Mouse (Mus musculus): ENCODE results near the gene Pdzd9. TPM values are rescaled to one million over a fixed set of nuclear protein-coding genes. Genes with fewer than 3 reads are reported as not detected.

Gene Pdzd9
- polyA plus RNA-seq, 1 experiment from 2014 or later = 0.27 TPM

DNA sequence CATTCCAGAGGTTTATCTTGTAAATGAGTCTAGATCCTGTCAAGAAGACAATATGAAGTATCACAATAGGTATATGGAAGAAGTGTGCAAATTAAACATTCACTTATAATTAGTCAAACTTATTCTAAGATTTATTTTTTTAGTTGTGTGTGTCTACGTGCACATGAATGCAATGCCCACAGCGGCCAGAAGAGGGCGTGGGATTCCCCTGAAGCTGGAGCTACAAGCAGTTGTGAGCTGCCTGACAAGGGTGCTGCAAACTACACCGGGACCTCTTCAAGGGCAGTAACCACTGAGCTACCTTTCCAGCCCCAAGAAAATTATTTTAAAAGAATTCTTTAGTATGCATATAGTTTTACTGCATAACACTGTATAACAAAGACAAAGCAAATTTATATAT is 20.5 kb upstream of the Pdzd9 start:
- ATAC-seq (ENCODE audit: insufficient number of reproducible peaks, low FRiP score) = no peak
- no peak overlapping the region for H3K27ac ChIP-seq (ENCODE audit: poor library complexity, severe bottlenecking)
- no peak overlapping the region for H3K4me3 ChIP-seq
- peaks cover 32% of the 10 kb centered on the region for H3K4me1 ChIP-seq (replicated peaks)
- no peak overlapping the region for H3K9ac ChIP-seq
- H3K4me2 ChIP-seq = no peak overlapping the region
- H3K9me3 ChIP-seq (replicated peaks) = no peaks in the 10 kb centered on the region
- 73% methylated on average over 4 of the region's 4 CpGs for WGBS
- H3K27me3 ChIP-seq (replicated peaks) = no peaks in the 10 kb centered on the region
- peaks cover 15% of the 10 kb centered on the region for H3K36me3 ChIP-seq

- no peaks in the 10 kb centered on the region for H3K27me3 ChIP-seq (replicated peaks)
- WGBS = 87% methylated on average over 6 of the region's 6 CpGs
- ATAC-seq (ENCODE audit: insufficient number of reproducible peaks, low FRiP score) = 0 out of 2 replicates have a peak, but pooled peaks have one; percentile 15
- H3K9me3 ChIP-seq (replicated peaks) = no peaks in the 10 kb centered on the region
- no peak overlapping the region for H3K4me2 ChIP-seq
- H3K9ac ChIP-seq = no peak overlapping the region
- H3K27ac ChIP-seq (ENCODE audit: poor library complexity, severe bottlenecking) = no peak overlapping the region
- no peaks in the 10 kb centered on the region for H3K36me3 ChIP-seq
- H3K4me1 ChIP-seq (replicated peaks) = peaks cover 62% of the 10 kb centered on the region
- H3K4me3 ChIP-seq = no peak overlapping the region
Observed at GRCm38 (mm10) chr7:120685227-120685626, 15.1 kb upstream of the Pdzd9 start.

DNA sequence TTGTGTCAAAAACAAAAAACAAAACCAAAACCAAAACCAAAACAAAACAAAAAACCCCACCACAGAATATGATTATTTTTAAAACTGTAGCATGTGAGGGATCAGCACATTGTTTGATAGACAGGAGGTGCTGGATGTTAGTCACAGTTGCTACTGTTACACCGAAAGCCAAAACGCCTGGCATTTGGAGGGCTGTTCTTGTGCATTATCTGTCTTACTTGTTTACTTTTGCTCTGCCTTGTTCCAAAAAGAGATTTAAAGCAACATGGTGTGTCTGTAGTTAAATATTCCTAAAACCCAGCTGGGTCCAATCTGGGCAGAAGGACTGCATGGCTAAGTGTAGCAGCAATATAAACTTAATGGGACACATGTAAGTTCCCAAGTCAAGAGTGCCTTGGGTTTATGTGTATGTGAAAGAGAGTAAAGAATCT is 14.6 kb upstream of the Pdzd9 start:
- Histone ChIP-seq H3K4me1 (replicated peaks) (peaks cover 66% of the 10 kb centered on the region), H3K9me3 (replicated peaks) (no peaks in the 10 kb centered on the region), H3K27me3 (replicated peaks) (no peaks in the 10 kb centered on the region), H3K4me3 (no peak overlapping the region), H3K9ac (no peak overlapping the region), H3K4me2 (no peak overlapping the region), H3K27ac (ENCODE audit: poor library complexity, severe bottlenecking) (no peak overlapping the region), H3K36me3 (no peaks in the 10 kb centered on the region)
- ATAC-seq (ENCODE audit: insufficient number of reproducible peaks, low FRiP score) = no peak
- 57% methylated on average over 2 of the region's 2 CpGs for WGBS

DNA sequence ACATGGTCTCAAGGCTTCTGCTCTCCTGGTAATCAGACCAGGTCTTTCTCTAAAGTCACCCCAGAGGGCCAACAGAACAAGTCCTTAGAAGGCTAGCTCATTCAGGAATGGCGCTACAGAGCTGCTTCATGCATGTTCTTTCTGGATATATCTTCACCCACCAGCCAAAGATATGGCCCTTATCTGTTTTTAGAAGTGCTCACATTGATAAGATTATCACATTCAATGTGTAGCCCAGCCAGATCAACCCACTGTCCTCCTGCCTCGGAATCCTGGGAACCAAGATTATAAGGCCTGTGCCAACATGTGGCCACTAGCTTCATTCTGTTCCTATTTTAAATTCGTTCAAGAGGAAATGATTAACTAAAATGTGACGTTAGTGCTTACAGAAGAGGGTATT is 11.9 kb upstream of the Pdzd9 start:
- no peak for ATAC-seq (ENCODE audit: insufficient number of reproducible peaks, low FRiP score)
- no peaks in the 10 kb centered on the region for H3K27me3 ChIP-seq (replicated peaks)
- H3K9ac ChIP-seq = no peak overlapping the region
- WGBS = 34% methylated on average over 4 of the region's 4 CpGs
- peaks cover 65% of the 10 kb centered on the region for H3K4me1 ChIP-seq (replicated peaks)
- no peaks in the 10 kb centered on the region for H3K9me3 ChIP-seq (replicated peaks)
- H3K4me2 ChIP-seq = no peak overlapping the region
- H3K36me3 ChIP-seq = no peaks in the 10 kb centered on the region
- H3K27ac ChIP-seq (ENCODE audit: poor library complexity, severe bottlenecking) = no peak overlapping the region
- H3K4me3 ChIP-seq = no peak overlapping the region

DNA sequence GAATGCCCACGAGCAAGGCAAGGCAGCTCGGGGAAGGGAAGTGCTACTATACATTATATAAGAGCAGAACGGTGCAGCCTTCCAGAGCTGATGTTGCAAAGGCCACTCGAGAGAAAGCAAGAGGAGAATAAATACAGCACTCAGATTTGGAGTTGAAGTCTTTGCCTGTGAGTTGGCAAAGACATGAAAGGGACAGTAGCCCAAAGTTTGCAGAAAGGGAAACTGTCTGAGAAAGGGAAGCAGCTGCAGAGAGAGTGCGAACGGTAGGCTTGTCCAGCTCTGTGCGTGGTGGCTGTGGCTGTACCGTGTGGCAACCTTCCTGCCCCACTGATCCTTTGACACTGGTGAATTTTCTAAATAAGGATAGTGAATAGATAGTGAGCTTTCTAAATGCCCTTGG is 8.9 kb upstream of the Pdzd9 start:
- H3K36me3 ChIP-seq = no peaks in the 10 kb centered on the region
- ATAC-seq (ENCODE audit: insufficient number of reproducible peaks, low FRiP score) = no peak
- no peak overlapping the region for H3K27ac ChIP-seq (ENCODE audit: poor library complexity, severe bottlenecking)
- H3K4me3 ChIP-seq = peak overlapping the region; percentile 100
- H3K27me3 ChIP-seq (replicated peaks) = no peaks in the 10 kb centered on the region
- WGBS = 49% methylated on average over 8 of the region's 8 CpGs
- H3K9ac ChIP-seq = peak overlapping the region; percentile 45
- no peaks in the 10 kb centered on the region for H3K9me3 ChIP-seq (replicated peaks)
- peak overlapping the region; percentile 87 for H3K4me2 ChIP-seq
- H3K4me1 ChIP-seq (replicated peaks) = peaks cover 60% of the 10 kb centered on the region

DNA sequence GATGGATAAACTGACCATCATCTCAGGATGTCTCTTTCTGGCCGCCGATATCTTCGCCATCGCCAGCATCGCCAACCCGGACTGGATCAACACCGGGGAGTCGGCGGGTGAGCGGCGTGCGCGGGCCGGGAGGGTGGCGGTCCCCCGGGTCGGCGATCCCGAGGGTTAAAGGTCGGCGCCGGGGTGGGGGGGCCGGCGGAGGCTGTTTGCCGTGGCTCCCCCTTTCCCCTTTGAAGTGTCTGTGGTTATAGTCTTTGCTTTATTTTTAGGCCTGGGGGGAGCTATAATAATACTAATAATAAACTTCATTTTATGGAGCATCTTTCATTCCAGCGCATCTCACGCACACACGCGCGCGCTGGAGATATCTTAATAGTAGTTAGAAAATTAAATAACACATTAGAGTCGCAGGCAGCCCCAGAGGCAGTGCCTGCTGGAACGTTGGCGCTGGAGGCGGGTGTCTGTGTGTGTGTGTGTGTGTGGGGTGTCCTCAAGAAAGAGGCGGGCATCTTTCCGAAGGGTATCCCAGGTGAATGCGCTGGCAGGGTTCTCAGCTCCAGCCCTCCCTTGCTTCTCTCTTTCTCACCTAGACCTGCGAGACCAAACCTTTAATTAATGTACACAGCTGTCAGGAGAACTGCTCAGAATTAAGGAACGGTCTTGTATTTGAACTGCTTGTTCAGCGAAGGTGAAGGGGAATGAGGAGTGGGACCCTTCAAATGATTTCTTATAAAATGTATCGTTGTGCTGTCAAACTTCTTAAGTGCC is 7.8 kb upstream of the Pdzd9 start:
- Histone ChIP-seq H3K9ac (peak overlapping the region; percentile 98), H3K36me3 (no peaks in the 10 kb centered on the region), H3K27me3 (replicated peaks) (no peaks in the 10 kb centered on the region), H3K4me3 (peak overlapping the region; percentile 100), H3K4me2 (peak overlapping the region; percentile 87), H3K9me3 (replicated peaks) (no peaks in the 10 kb centered on the region), H3K27ac (ENCODE audit: poor library complexity, severe bottlenecking) (peak overlapping the region; percentile 60), H3K4me1 (replicated peaks) (peaks cover 60% of the 10 kb centered on the region)
- ATAC-seq (ENCODE audit: insufficient number of reproducible peaks, low FRiP score) = peak; percentile 60
- WGBS = 2% methylated on average over 42 of the region's 42 CpGs

DNA sequence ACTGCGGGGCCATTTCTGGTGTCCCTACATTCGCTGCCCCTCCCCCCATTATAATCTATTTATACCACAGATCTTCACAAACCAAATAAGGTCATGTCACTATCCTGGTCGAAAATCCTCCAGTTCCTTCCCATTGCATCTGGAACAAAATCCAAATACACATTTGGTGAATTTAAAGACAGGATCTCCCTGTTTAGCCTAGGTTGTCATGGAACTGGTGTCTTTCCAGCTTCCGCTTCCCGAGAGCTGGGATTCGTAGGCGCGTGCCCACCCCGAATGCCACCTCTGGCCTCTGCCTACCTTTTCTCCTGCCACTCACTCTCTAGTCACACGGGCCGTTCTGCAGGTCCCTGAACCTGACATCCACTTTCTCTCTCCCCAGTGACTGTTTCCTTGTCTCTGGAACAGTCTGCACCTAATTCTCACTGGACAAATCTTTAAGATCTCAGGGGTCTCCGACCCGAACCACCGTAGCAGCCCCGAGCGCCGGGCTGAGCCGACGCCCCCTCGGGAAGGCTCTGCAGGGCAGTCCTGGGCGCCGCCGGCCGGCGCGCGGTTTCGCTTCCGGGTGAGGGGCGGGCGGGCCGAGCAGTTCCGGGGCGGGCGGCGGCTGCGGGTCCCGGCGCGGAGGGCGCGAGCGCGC is 7.0 kb upstream of the Pdzd9 start, which contains the start of gene Mosmo:
Mosmo (plus strand) TSS at position 618 of the 643 bp plus-strand sequence.
- peak within 1 kb of the TSS; percentile 60 for H3K27ac ChIP-seq (ENCODE audit: poor library complexity, severe bottlenecking)
- H3K4me3 ChIP-seq = peak within 1 kb of the TSS; percentile 100
- H3K9me3 ChIP-seq (replicated peaks) = no peaks in the 10 kb centered on the region
- no peaks in the 10 kb centered on the region for H3K36me3 ChIP-seq
- H3K9ac ChIP-seq = peak within 1 kb of the TSS; percentile 98
- peaks cover 55% of the 10 kb centered on the region for H3K4me1 ChIP-seq (replicated peaks)
- peak; percentile 92 for ATAC-seq (ENCODE audit: insufficient number of reproducible peaks, low FRiP score)
- no peaks in the 10 kb centered on the region for H3K27me3 ChIP-seq (replicated peaks)
- WGBS = 2% methylated on average over 44 of the region's 44 CpGs
- peak within 1 kb of the TSS; percentile 87 for H3K4me2 ChIP-seq

GRCm38 (mm10) chr7:120671271-120671670 is 1.1 kb upstream of the Pdzd9 start:
- no peak overlapping the region for H3K4me2 ChIP-seq
- ATAC-seq (ENCODE audit: insufficient number of reproducible peaks, low FRiP score) = no peak
- 0 out of 2 replicates have a peak, but pooled peaks cover 4% of the 10 kb centered on the region for H3K27me3 ChIP-seq (replicated peaks)
- no peaks in the 10 kb centered on the region for H3K9me3 ChIP-seq (replicated peaks)
- no peak overlapping the region for H3K4me3 ChIP-seq
- H3K36me3 ChIP-seq = no peaks in the 10 kb centered on the region
- H3K27ac ChIP-seq (ENCODE audit: poor library complexity, severe bottlenecking) = no peak overlapping the region
- no peak overlapping the region for H3K9ac ChIP-seq
- WGBS = 68% methylated on average over 2 of the region's 2 CpGs
- peaks cover 20% of the 10 kb centered on the region for H3K4me1 ChIP-seq (replicated peaks)

- no peaks in the 10 kb centered on the region for H3K27me3 ChIP-seq (replicated peaks)
- 89% methylated on average over 4 of the region's 4 CpGs for WGBS
- peaks cover 35% of the 10 kb centered on the region for H3K36me3 ChIP-seq
- no peak for ATAC-seq (ENCODE audit: insufficient number of reproducible peaks, low FRiP score)
- no peak overlapping the region for H3K4me2 ChIP-seq
- no peaks in the 10 kb centered on the region for H3K9me3 ChIP-seq (replicated peaks)
- H3K4me3 ChIP-seq = no peak overlapping the region
- 0 out of 2 replicates have a peak, but pooled peaks cover 7% of the 10 kb centered on the region for H3K4me1 ChIP-seq (replicated peaks)
- no peak overlapping the region for H3K9ac ChIP-seq
- H3K27ac ChIP-seq (ENCODE audit: poor library complexity, severe bottlenecking) = no peak overlapping the region
Observed at GRCm38 (mm10) chr7:120662079-120662478, 8.1 kb downstream of the Pdzd9 start.

DNA sequence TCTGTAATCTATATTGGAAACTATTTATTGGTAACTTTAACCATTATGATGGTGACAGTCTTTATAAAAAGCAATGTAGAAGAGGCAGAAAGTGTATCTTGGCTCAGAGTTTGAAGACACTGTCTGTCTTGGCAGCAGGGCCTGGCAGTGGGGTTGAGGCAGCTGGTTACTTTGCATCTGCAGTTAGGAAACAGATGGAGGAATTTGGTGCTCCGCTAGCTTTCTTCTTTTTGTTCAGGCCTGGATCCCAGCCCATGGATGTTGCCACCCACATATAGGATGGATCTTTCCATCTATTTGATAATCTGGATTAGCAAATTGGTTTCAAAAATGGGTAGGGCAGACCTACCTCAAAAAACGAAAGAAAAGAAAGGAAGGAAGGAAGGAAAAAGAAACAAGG is 22.3 kb downstream of the Pdzd9 start:
- Histone ChIP-seq H3K4me2 (no peak overlapping the region), H3K27me3 (replicated peaks) (no peaks in the 10 kb centered on the region), H3K4me3 (no peak overlapping the region), H3K9ac (no peak overlapping the region), H3K4me1 (replicated peaks) (no peaks in the 10 kb centered on the region), H3K9me3 (replicated peaks) (no peaks in the 10 kb centered on the region), H3K27ac (ENCODE audit: poor library complexity, severe bottlenecking) (no peak overlapping the region), H3K36me3 (peaks cover 85% of the 10 kb centered on the region)
- WGBS = 76% methylated on average over 2 of the region's 2 CpGs
- ATAC-seq (ENCODE audit: insufficient number of reproducible peaks, low FRiP score) = no peak

- Histone ChIP-seq H3K27me3 (replicated peaks) (no peaks in the 10 kb centered on the region), H3K9ac (no peak overlapping the region), H3K36me3 (peaks cover 79% of the 10 kb centered on the region), H3K4me3 (no peak overlapping the region), H3K4me2 (no peak overlapping the region), H3K9me3 (replicated peaks) (no peaks in the 10 kb centered on the region), H3K4me1 (replicated peaks) (no peaks in the 10 kb centered on the region), H3K27ac (ENCODE audit: poor library complexity, severe bottlenecking) (no peak overlapping the region)
- no peak for ATAC-seq (ENCODE audit: insufficient number of reproducible peaks, low FRiP score)
- 71% methylated on average over 4 of the region's 4 CpGs for WGBS
Observed at GRCm38 (mm10) chr7:120643217-120643616, 26.9 kb downstream of the Pdzd9 start.

All from heart, embryonic 12.5 days (tissue).